Mouse (Mus musculus) retina, embryonic 14.5 days (tissue): ENCODE measurements around the gene Hist2h2ac.
A peak's percentile ranks its signal among the peaks of the same experiment; 100 is the strongest.
"Not testable (repeated sequence)": the region's sequence is repeated elsewhere in the genome, so short reads cannot be mapped to it uniquely, and the experiment has no call there.

Experiments
- DNase-seq: peaks from one replicate; pipeline ENCODE4 v3.0.0-alpha.2; 2015; ENCODE audit warnings: low spot score

Gene Hist2h2ac

GRCm38 (mm10) chr3:96180727-96181477, 39.8 kb downstream of the Hist2h2ac start, which contains the start of gene Sv2a:
Sv2a (plus strand) TSS chr3:96181151.
- peak; percentile 50 for DNase-seq

DNA sequence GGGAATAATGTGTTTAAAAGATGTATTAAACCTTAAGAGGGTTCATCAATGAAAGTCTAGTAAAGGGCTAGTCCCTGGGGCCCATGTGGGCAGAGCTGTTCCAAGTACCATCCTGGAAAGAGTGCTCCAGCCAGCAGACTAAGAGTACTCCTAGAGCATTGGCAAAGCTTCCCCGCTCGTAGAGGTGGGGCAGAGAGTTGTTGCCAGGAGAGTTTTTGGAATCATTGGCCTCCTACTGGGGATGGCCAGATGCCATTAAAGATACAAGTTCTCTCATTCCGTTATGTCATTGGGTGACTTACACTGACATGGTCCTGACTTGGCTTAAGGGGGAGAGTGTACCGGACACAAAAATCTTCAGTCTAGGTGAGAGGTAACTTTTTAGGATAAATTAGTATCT, 41.1 kb downstream of the Hist2h2ac start:
- DNase-seq: no peak

DNA sequence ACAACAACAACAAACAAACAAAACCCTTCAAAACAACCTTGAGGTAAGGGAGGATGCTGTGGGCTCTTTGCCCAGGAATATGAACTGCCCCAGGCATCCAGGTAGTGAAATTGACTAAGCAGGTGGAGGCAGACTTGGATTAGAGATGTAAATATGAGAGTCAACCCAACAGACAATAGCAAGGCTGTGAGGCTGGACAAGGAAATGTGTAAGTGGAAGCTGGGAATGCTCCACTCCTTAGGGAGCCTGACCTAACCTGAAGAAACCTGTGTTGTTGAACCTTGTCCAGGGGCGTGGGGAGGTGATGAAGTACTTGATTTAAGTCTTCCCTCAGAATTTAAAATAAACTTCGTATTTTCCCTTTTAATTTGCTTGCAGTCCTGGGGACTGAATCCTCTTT, 41.8 kb downstream of the Hist2h2ac start:
- DNase-seq: no peak

DNA sequence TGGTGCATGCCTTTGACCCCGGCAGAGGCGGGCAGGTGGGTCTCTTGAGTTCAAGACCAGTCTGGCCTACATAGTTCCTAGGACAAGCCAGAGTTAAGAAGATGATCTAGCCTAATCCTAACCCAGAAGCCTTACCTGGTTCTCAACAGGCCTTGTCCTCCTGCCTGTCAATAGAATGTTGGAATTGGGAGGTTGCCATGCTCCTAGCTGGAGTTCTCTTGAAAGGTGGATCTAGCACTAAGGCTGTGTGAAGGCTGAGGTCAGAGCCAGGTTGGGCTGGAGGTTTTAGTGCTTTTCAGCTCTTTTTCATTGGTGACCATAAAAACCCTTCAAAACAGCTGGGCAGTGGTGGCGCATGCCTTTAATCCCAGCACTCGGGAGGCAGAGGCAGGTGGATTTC, 42.3 kb downstream of the Hist2h2ac start:
- DNase-seq: no peak

- no peak for DNase-seq
Measured at GRCm38 (mm10) chr3:96175251-96175650, 45.4 kb downstream of the Hist2h2ac start.

- DNase-seq: not testable (repeated sequence)
Measured at GRCm38 (mm10) chr3:96174042-96174441, 46.6 kb downstream of the Hist2h2ac start.

DNA sequence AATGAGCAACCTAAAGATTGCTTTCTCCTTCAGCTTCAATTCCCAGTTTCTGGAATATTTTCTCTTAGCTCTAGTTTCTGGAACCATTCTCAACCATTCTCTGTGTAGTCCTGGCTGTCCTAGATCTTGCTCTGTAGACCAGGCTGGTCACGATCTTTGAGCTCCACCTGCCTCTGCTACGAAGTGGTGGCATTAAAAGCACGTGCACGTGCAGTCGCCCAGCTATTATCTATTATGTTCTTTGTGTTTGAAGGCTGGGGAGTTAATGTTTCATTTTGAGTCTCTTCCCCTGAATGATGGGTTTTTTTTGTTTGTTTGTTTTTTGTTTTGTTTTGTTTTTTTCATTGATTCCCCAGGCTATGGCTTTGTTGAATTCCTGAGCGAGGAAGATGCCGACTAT, 47.5 kb downstream of the Hist2h2ac start:
- no peak for DNase-seq

DNA sequence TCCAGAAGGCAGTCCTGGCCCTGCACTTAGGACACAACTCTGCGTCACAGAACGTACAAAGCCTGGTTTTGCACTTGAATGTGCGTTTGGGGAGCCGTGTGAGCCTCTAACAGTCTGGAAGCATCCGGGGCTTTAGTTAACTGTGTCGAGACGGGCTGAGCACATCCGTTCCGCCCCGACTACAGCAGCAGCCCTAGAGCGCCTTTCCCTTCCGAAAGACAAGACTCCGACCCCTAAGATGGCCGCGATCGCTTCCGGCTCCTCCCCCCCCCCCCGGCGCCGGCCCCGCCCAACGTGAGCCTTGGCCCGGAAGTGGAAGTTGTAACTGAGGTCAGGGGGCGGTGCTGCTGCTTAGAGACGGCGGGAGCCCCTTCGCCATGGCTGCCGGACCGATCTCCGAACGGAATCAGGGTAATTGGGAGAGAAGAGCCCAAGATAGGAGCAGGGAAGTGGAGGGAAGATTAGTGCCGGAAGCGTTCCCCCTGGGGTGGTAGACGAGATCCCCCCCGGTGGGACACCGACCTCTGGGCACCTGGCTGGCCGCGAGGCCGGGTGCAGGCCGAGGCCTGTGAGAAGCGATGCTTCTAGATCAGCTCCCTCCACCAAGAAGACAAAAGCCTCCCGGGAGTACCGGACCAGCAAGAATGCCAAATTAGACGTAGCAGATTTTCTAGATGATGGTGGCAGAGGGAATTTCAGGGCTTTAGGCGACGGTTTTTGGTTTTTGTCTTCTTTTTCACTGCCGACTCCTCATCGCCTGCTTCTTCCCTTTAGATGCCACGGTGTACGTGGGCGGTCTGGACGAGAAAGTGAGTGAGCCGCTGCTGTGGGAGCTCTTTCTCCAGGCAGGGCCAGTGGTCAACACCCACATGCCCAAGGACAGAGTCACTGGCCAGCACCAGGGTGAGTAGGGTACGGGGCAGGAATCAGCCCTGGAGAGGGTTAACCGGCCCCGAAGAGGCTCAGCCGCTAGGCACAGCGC, 48.2 kb downstream of the Hist2h2ac start, which contains the start of gene Sf3b4:
Gene Sf3b4, plus strand, starts transcription at position 136 of the 982 bp plus-strand sequence.
- peak; percentile 92 for DNase-seq

- DNase-seq: no peak
Measured at GRCm38 (mm10) chr3:96171583-96172196, 49.0 kb downstream of the Hist2h2ac start.

GRCm38 (mm10) chr3:96170976-96171545, 49.6 kb downstream of the Hist2h2ac start:
- DNase-seq: no peak
